Mouse (Mus musculus) R1 (cell line): ENCODE measurements around the gene Ndufs6.
A peak's percentile ranks its signal among the peaks of the same experiment; 100 is the strongest.

Source experiments
- DNase-seq: peaks from one replicate; pipeline ENCODE4 v3.0.0-alpha.2; 2018; ENCODE audit warnings: low read depth, low spot score

The Ndufs6 gene

GRCm38 (mm10) chr13:73327827-73328698 is at the start of gene Ndufs6, which contains the start of gene Mrpl36:
Gene Ndufs6, minus strand, starts transcription at chr13:73328542.
Gene Mrpl36, plus strand, starts transcription at chr13:73328513.
- peak; percentile 98 for DNase-seq

- DNase-seq, result no peak
Observed at GRCm38 (mm10) chr13:73377637-73378036, 49.3 kb upstream of the Ndufs6 start.

GRCm38 (mm10) chr13:73374612-73375011 is 46.3 kb upstream of the Ndufs6 start:
- DNase-seq, result no peak

- no peak for DNase-seq
Observed at GRCm38 (mm10) chr13:73373367-73373766, 45.0 kb upstream of the Ndufs6 start.

- DNase-seq, result no peak
Observed at GRCm38 (mm10) chr13:73357106-73357505, 28.8 kb upstream of the Ndufs6 start.

- DNase-seq, result no peak
Observed at GRCm38 (mm10) chr13:73352491-73352890, 24.1 kb upstream of the Ndufs6 start.

- no peak for DNase-seq
Observed at GRCm38 (mm10) chr13:73351910-73352309, 23.6 kb upstream of the Ndufs6 start.

- peak; percentile 62 for DNase-seq
Observed at GRCm38 (mm10) chr13:73350741-73351140, 22.4 kb upstream of the Ndufs6 start.

GRCm38 (mm10) chr13:73347922-73348650 is 19.7 kb upstream of the Ndufs6 start:
- peak; percentile 80 for DNase-seq

- DNase-seq, result peak; percentile 86
Observed at GRCm38 (mm10) chr13:73347171-73347570, 18.8 kb upstream of the Ndufs6 start.

- DNase-seq, result peak; percentile 61
Observed at GRCm38 (mm10) chr13:73346743-73347142, 18.4 kb upstream of the Ndufs6 start.

- DNase-seq, result peak; percentile 98
Observed at GRCm38 (mm10) chr13:73346131-73346530, 17.8 kb upstream of the Ndufs6 start.

- DNase-seq, result peak; percentile 94
Observed at GRCm38 (mm10) chr13:73345102-73345890, 17.0 kb upstream of the Ndufs6 start.

- DNase-seq, result no peak
Observed at GRCm38 (mm10) chr13:73336753-73337152, 8.4 kb upstream of the Ndufs6 start.

GRCm38 (mm10) chr13:73331736-73332135 is 3.4 kb upstream of the Ndufs6 start:
- DNase-seq, result no peak

GRCm38 (mm10) chr13:73330844-73331501 is 2.6 kb upstream of the Ndufs6 start:
- peak; percentile 91 for DNase-seq

- no peak for DNase-seq
Observed at GRCm38 (mm10) chr13:73323406-73323805, 4.9 kb downstream of the Ndufs6 start.

GRCm38 (mm10) chr13:73322626-73323025 is 5.7 kb downstream of the Ndufs6 start:
- no peak for DNase-seq

GRCm38 (mm10) chr13:73320048-73320447 is 8.3 kb downstream of the Ndufs6 start:
- no peak for DNase-seq

- DNase-seq, result peak; percentile 68
Observed at GRCm38 (mm10) chr13:73310183-73310929, 18.0 kb downstream of the Ndufs6 start.
